Mouse (Mus musculus) yolk sac, embryonic 10.5 days (tissue): Measurements from ENCODE around the gene Styk1.

Experiments used
- DNase-seq: peaks from one replicate; pipeline ENCODE4 v3.0.0-alpha.2; 2017; ENCODE audit warnings: low spot score

Styk1 gene

DNA sequence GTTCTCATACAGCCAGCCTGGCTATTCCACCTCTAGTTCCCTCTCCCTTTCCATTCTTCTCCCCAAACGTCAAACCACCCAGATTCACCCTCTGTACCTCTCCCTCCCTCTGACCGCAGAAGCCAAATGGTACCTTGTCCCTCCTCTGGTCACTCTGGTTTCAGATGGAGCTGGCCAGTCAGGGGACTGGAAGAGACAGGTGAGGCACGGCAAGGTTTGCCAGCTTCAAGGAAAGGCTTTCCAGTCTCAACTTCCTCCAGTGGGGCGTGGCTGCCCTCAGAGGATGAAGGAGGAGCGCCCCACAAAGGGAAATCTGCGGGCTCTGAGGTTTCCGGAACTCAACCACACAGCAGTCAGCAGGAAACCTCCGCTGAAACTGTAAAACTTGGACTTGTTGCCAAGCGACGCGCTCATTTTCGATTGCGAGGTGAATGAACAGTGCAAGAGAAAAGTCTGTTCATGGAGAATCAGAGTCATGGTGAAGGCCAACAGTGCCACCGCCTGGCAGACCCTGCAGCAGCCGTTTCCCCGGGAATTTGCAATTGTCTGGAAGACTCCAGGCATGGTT lies at the start of gene Styk1:
TSS of gene Styk1 (minus strand) at position 246 of the 568 bp plus-strand sequence.
- peak; percentile 68 for DNase-seq

GRCm38 (mm10) chr6:131403036-131403435 lies 49.6 kb upstream of the Styk1 start:
- DNase-seq = no peak

GRCm38 (mm10) chr6:131402606-131403005 lies 49.2 kb upstream of the Styk1 start:
- DNase-seq = no peak

GRCm38 (mm10) chr6:131401259-131401658 lies 47.9 kb upstream of the Styk1 start:
- no peak for DNase-seq

DNA sequence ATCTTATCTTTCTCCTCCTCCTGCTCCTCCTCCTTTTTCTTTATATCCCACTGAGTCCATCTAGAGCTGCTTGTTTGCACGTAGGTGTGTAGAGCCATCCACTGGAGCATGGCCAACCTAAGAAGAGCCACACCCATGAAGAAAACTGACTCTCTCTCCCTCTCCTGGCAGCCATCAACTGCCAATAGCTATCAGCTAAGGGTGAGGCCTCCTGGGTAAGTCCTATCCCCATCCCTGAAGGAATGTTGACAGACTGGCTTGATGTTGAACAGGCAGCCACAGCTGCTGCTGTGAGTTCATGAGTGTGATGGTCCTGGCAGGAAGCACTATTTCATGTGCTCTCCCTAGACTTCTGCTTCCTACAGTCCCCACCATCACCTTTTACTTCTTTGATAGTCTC lies 43.3 kb upstream of the Styk1 start:
- peak; percentile 29 for DNase-seq

DNA sequence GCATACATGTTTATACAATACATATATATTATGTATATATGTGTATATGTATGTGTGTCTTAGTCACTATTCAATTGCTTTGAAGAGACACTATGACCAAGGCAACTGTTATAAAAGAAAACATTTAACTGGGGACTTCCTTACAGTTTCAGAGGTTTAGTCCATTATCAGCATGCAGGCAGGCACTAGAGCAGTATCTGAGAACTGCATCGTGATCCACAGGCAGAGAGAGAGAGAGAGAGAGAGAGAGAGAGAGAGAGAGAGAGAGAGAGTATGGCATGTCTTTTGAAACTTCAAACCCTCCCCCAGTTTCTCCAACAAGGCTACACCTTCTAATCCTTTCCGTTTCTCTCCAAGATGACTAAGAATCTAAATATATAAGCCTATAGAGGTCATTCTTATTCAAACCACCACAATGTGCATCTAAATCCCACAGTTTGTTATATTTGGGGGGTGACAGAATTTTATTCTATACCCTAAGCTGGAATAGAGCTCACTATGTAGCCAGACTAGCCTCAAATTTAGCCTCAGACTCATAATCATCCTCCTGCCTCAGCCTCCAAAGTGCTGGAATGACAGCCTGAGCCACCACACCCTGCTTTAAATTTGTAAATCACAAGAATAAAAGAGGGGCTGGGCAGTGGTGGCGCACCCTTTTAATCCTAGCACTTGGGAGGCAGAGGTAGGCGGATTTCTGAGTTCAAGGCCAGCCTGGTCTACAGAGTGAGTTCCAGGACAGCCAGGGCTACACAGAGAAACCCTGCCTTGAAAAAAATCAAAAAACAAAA lies 40.7 kb upstream of the Styk1 start:
- DNase-seq = no peak

DNA sequence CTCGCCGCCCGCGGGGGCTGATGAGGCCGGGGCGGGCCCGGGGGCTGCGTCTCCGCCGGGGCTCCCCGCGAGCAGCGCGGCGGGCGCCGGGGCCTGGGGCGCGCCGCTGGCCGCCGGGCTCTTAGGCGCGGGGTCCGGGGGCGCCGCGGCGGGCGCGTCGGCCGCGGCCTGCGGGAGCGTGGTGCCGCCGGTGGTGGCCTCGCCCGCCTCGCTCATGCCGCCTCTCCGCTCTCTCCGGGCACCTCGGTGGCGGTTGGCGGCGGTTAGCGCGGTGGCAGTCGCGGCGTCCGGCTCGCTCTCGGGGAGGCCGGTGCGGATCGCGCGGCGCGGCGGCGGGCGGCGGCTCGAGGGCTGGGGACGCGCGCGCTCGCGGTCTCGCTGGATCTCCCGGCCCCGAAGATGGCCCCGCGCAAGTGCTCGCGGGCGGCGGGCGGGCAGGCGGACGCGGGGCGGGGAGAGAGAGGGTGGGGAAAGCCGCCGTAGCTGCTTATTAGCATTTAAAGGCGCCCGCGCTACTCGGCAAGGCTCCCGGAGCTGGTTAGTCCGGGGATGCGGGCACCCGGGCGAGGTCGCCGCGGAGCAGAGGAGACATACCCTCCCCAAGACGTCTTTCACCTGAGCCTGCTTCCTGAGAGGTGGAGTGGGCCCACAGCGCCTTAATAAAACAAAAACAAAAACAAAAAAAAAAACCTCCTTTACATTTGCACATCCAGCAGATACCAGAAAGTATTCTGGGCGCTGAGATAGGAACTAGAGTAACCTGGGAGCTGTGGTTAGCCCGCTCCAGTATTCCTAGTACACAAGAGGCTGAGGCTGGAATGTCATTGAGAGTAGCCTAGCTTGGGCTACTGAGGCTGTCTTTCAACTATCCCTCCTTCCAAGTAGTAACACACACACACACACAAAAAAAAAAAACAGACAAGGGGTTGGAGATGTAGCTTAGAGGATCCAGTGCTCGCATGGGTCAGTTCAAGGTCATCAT lies 34.9 kb upstream of the Styk1 start, which contains the start of gene Ybx3:
TSS of gene Ybx3 (minus strand) at position 437 of the 982 bp plus-strand sequence.
- DNase-seq = peak; percentile 87

- peak; percentile 55 for DNase-seq
These were observed 34.0 kb upstream of the Styk1 start for GRCm38 (mm10) chr6:131387221-131388039.

DNA sequence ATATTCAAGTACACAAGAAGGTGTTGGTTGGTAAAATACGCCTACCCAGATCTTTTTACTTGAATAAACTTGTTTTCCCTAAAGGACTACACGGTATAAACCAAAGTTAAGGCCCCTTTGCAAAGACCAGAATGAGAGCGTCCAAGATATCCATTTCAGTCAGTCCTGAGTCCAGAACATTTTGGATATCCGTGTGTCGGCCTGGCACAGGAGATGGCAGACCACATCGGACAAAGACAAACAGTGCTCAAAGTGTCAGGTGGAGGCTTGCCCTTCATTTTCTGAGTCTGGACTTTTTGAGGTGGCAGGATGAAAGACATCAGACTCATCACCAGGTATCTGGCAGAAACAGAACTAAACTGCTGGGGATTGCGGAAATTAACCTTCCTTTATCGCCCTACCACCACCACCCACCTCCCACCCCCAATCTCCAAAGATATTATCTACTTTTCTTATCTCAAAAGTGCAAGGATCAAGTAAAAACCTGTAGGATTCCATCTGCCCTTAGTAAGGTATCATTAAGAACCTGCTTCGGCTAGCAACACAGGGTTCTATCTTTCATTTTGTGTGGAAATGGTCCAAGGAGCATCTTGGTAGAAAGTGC lies 33.1 kb upstream of the Styk1 start:
- no peak for DNase-seq

DNA sequence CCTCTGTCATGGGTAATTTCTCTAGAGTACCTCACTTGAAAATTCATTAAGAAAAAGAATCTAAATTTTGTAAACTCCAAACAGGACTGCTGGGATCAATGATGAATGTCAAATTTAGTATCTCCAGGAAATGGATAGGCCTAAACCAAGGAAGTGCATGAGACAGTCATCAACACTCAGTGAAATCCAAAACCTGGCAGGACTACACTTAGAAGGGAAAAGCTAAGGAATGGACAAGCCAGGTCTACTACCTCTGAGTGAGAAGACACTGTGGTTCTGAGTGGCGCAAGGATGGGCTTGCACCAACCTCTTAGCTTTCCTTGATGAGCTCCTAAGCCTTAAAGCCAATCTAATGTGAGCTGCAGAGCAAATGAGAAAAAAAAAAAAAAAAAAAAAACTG lies 32.1 kb upstream of the Styk1 start:
- no peak for DNase-seq

DNA sequence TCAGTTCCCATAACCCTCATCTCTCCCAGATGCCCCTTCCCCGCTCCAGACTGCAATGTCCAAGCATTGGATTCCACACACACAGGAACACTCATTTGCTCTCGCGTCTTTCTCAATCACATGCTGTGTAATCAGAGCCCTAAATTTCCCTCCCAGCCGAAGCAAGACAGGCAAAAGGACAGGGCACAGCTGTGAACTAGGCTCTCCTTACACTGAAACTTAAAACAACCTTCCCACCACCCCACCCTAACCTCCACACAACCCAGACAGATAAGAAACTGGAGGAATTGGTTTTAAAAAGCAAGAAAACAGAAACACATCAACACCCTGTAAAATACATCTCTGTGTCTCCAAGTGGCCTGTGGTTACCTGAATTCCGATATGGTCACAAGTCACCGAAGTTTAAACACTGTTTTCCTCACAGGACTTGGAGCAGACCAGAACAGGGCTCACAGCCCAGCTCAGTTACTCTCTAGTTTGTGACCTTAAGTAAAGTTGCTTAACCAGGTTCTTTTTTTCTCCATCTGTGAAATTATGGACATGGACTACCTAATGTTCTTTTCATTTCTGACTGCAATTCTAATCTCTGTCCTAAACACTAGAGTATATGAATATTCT lies 30.4 kb upstream of the Styk1 start:
- DNase-seq = no peak

DNA sequence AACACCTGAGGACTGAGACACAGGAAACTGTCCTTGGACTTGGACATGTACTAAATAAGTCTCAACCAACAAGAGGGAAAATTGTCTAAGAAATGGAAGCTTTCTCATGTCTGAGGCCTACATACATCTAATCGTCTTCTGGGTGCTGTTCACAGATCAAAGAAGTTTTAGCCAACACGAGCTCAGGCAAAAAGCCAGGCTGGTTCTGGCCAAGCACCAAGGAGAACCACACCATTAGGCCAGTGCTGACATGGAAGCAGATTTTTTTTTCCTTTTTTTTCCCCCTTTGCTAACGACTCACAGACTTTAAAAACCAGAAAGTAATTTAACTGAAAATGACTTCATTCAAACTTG lies 29.6 kb upstream of the Styk1 start:
- DNase-seq = no peak

- DNase-seq = no peak
These were observed 29.0 kb upstream of the Styk1 start for GRCm38 (mm10) chr6:131382232-131382983.

DNA sequence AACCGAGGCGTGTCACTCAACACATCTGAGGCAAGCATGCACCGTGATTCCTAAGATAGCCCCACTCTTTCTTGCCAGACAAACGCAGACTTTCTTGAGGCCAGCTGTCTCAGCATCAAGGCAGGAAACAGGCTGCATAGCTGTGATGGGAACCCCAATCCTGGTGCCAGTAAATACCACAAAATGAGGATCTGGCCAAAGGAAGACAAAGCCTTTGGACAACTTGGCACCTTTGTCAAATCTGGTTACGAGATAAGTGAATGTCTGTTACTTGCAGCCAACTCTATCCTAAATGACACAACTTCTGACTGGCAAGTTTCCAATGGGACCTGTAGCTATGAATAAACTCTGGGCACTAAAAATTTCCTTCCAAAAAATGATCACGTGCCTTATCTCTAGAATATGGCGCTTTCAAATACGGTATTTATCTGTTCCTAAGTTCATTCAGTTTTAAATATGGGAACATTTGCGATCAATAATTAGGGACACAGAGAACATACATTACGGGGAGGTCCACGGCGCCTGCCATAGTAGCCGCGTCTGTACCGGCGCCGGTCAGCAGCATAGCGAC lies 25.5 kb upstream of the Styk1 start:
- no peak for DNase-seq

- DNase-seq = no peak
These were observed 24.0 kb upstream of the Styk1 start for GRCm38 (mm10) chr6:131377378-131377777.

DNA sequence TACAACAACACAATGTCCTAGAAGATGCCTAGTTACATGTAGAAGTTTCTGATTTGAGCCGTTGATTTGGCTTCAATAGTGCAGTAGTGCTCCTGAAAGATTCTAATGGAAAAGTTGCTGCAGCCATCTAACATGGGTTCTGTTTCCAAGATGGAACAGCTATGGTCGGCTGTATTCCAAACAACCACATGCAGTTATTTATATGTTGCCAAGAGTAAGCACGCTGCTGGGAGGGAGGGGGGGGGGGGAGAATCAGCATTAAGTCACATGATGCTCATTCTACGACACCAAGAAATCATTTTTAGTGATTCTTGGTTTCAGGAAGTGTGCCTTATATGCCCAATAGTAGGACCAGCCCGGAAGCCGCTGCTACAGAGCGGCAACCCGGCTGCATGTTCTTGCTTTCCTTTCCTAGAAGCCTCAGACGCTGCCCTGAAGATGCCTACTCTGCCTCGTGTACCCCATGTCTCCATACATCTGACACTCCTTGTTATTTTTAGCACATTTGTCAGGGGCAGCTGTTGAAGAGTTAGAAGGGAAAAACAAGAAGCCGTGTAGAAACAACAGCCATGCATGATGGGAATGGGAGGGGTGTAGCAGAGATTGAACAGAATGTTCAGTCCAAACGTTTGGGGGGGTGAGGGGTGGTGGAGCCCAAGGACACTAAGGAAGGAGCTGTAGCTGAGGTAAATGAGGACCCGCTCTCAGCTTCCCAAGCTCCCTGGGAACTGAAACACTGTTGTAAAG lies 21.4 kb upstream of the Styk1 start:
- DNase-seq = no peak

- DNase-seq = no peak
These were observed 19.8 kb upstream of the Styk1 start for GRCm38 (mm10) chr6:131373160-131373559.

- no peak for DNase-seq
These were observed 17.4 kb upstream of the Styk1 start for GRCm38 (mm10) chr6:131370767-131371166.
